Mouse (Mus musculus) brain, adult 10 weeks (tissue): ENCODE results near the gene Olfr362. TPM values are rescaled to one million over a fixed set of nuclear protein-coding genes. Genes with fewer than 3 reads are reported as not detected.

Experiments
- polyA plus RNA-seq: library from polyadenylated mRNA; stranded (reverse); fragments of 350-450 nt; fragmentation: Illumina TruSeq; extraction: RNeasy Lipid Tissue Mini Kit (QIAGEN cat#74804); gene quantifications from one replicate; pipeline ENCODE4 v1.2.3, GENCODE M21; 2015; ENCODE audit warnings: low read depth, low replicate concordance

Gene Olfr362
- polyA plus RNA-seq = not detected

GRCm38 (mm10) chr2:37117810-37118209, at the start of gene Olfr362:
Gene Olfr362, minus strand, starts transcription at chr2:37117910.

GRCm38 (mm10) chr2:37139022-37139421, 21.3 kb upstream of the Olfr362 start, which contains the start of gene Olfr364-ps1:
Gene Olfr364-ps1, plus strand, starts transcription at chr2:37139322.

DNA sequence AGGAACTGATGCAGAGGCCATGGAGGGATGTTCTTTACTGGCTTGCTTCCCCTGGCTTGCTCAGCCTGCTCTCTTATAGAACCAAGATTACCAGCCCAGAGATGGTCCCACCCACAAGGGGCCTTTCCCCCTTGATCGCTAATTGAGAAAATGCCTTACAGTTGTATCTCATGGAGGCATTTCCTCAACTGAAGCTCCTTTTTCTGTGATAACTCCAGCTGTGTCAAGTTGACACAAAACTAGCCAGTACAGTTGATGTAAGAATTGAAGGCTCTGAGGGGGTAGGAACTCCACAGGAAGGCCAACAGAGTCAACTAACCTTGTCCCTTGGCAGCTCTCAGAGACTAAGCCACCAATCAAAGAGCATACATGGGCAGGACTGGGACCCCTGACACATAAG, 28.5 kb downstream of the Olfr362 start, which contains the start of gene Olfr361:
Gene Olfr361 (minus strand): TSS at position 101 of the 400 bp plus-strand sequence.

GRCm38 (mm10) chr2:37065446-37065845, 52.3 kb downstream of the Olfr362 start, which contains the start of gene Olfr360:
Gene Olfr360, plus strand, starts transcription at chr2:37065746.

Other genes starting within 250 kb of the Olfr362 start
- gene Olfr352, start 249.4 kb downstream of the Olfr362 start, polyA plus RNA-seq = not detected
- not detected for gene Olfr353, start 225.0 kb downstream of the Olfr362 start, polyA plus RNA-seq
- gene Olfr354, start 212.2 kb downstream of the Olfr362 start, polyA plus RNA-seq = not detected
- gene Olfr355, start 189.0 kb downstream of the Olfr362 start, polyA plus RNA-seq = not detected
- not detected for gene Olfr356, start 180.8 kb downstream of the Olfr362 start, polyA plus RNA-seq
- gene Olfr357, start 124.1 kb downstream of the Olfr362 start, polyA plus RNA-seq = not detected
- gene Olfr358, start 108.6 kb downstream of the Olfr362 start, polyA plus RNA-seq = not detected
- not detected for gene Olfr360, start 52.2 kb downstream of the Olfr362 start, polyA plus RNA-seq
- gene Olfr361, start 28.6 kb downstream of the Olfr362 start, polyA plus RNA-seq = not detected
- gene Olfr364-ps1, start 21.4 kb upstream of the Olfr362 start, polyA plus RNA-seq = not detected
- not detected for gene Olfr365, start 70.3 kb upstream of the Olfr362 start, polyA plus RNA-seq
- gene Olfr366, start 93.7 kb upstream of the Olfr362 start, polyA plus RNA-seq = not detected
- gene Olfr368, start 208.6 kb upstream of the Olfr362 start, polyA plus RNA-seq = not detected
- gene Pdcl, start 241.4 kb upstream of the Olfr362 start, polyA plus RNA-seq = 30.4 TPM